Mouse (Mus musculus) MEL (cell line): ENCODE results near the gene Auts2. TPM values are rescaled to one million over a fixed set of nuclear protein-coding genes. Genes with fewer than 3 reads are reported as not detected.

Source experiments
- DNase-seq: peaks from one replicate; pipeline ENCODE4 v3.0.0; 2011; ENCODE audit warnings: low read depth, low spot score
- H3K27ac ChIP-seq: 2 replicates; pipeline ENCODE4 v1.5.1; 2012; ENCODE audit warnings: low read depth, mild to moderate bottlenecking, control low read depth, low read length, moderate library complexity; ENCODE audit not compliant: control insufficient read depth
- H3K27me3 ChIP-seq, 2 experiments: fragments of 150-350 bp in 1 of 2; sonication (generic) in 1 of 2; 2 replicates each; pipeline ENCODE4 v1.6.1; 2012; ENCODE audit warnings: low read length in 2 of 2, mild to moderate bottlenecking in 2 of 2, improper control_type of control experiment in 1 of 2, moderate library complexity in 1 of 2; ENCODE audit not compliant: insufficient read depth in 2 of 2, control insufficient read depth in 1 of 2
- H3K36me3 ChIP-seq, 2 experiments: 2 replicates each; pipeline ENCODE4 v1.6.1; 2012 to 2014; ENCODE audit warnings: low read length in 2 of 2, improper control_type of control experiment in 1 of 2, inconsistent platforms in 1 of 2, mild to moderate bottlenecking in 1 of 2; ENCODE audit not compliant: insufficient read depth in 2 of 2, control insufficient read depth in 1 of 2
- H3K4me1 ChIP-seq, 2 experiments: fragments of 150-350 bp in 1 of 2; sonication (generic) in 1 of 2; 2 replicates each; pipeline ENCODE4 v1.6.1; 2012; ENCODE audit warnings: low read length in 2 of 2, improper control_type of control experiment in 1 of 2, mild to moderate bottlenecking in 1 of 2; ENCODE audit not compliant: insufficient read depth in 2 of 2, control insufficient read depth in 1 of 2
- H3K4me3 ChIP-seq, 2 experiments: fragments of 150-350 bp in 1 of 2; sonication (generic) in 1 of 2; 2 replicates each; pipeline ENCODE4 v1.5.1; 2012; ENCODE audit warnings: low read depth in 2 of 2, low read length in 2 of 2, mild to moderate bottlenecking in 2 of 2, moderate library complexity in 2 of 2, control low read depth in 1 of 2, improper control_type of control experiment in 1 of 2; ENCODE audit not compliant: control insufficient read depth in 1 of 2, insufficient read depth in 1 of 2
- H3K79me2 ChIP-seq: 2 replicates; pipeline ENCODE4 v1.6.1; 2012; ENCODE audit warnings: mild to moderate bottlenecking, low read length, moderate library complexity; ENCODE audit not compliant: control insufficient read depth, poor library complexity, insufficient read depth
- H3K9ac ChIP-seq: 2 replicates; pipeline ENCODE4 v1.6.1; 2012; ENCODE audit warnings: low read depth, mild to moderate bottlenecking, control low read depth, low read length, moderate library complexity; ENCODE audit not compliant: control insufficient read depth, poor library complexity, severe bottlenecking
- H3K9me3 ChIP-seq: fragments of 150-350 bp; sonication (generic); replicated peaks from 2 replicates; pipeline ENCODE4 v1.6.1; 2012; ENCODE audit warnings: mild to moderate bottlenecking, low read length, improper control_type of control experiment, moderate library complexity; ENCODE audit not compliant: insufficient read depth
- BHLHE40 ChIP-seq: IDR thresholded peaks from 2 replicates; pipeline ENCODE4 v1.6.1; 2012; ENCODE audit warnings: low read depth, mild to moderate bottlenecking, inconsistent platforms, low read length, improper control_type of control experiment, borderline replicate concordance
- CHD1 ChIP-seq: IDR thresholded peaks from 2 replicates; pipeline ENCODE4 v1.6.1; 2012; ENCODE audit warnings: low read depth, mild to moderate bottlenecking, inconsistent platforms, low read length, improper control_type of control experiment
- CTCF ChIP-seq, 3 experiments: IDR thresholded peaks in 2 of 3; conservative IDR thresholded peaks in 1 of 3; 2 replicates each; pipeline ENCODE4 v1.5.1; 2011 to 2012; ENCODE audit warnings: low read length in 3 of 3, low read depth in 2 of 3, mild to moderate bottlenecking in 2 of 3, improper control_type of control experiment in 1 of 3, inconsistent platforms in 1 of 3, mixed read lengths in 1 of 3, moderate library complexity in 1 of 3; ENCODE audit not compliant: control insufficient read depth in 1 of 3, insufficient read depth in 1 of 3, poor library complexity in 1 of 3, severe bottlenecking in 1 of 3
- E2F4 ChIP-seq: IDR thresholded peaks from 2 replicates; pipeline ENCODE4 v1.6.1; 2011; ENCODE audit warnings: low read depth, low read length, improper control_type of control experiment, borderline replicate concordance
- ELF1 ChIP-seq: IDR thresholded peaks from 2 replicates; pipeline ENCODE4 v1.6.1; 2014; ENCODE audit warnings: low read depth, mild to moderate bottlenecking, inconsistent platforms, low read length, improper control_type of control experiment, moderate library complexity
- GABPA ChIP-seq: IDR thresholded peaks from 2 replicates; pipeline ENCODE4 v1.6.1; 2012; ENCODE audit warnings: low read depth, mild to moderate bottlenecking, inconsistent platforms, low read length, improper control_type of control experiment, moderate library complexity
- GATA1 ChIP-seq: IDR thresholded peaks from 2 replicates; pipeline ENCODE4 v1.6.1; 2011; ENCODE audit warnings: low read depth, low read length, improper control_type of control experiment
- JUND ChIP-seq: IDR thresholded peaks from 2 replicates; pipeline ENCODE4 v1.6.1; 2011; ENCODE audit warnings: low read depth, mild to moderate bottlenecking, improper control_type of control experiment, low read length
- KAT2A ChIP-seq: conservative IDR thresholded peaks from 2 replicates; pipeline ENCODE4 v1.6.1; 2012; ENCODE audit warnings: low read depth, low read length, improper control_type of control experiment, inconsistent platforms
- MAZ ChIP-seq: IDR thresholded peaks from 2 replicates; pipeline ENCODE4 v1.6.1; 2012; ENCODE audit warnings: low read depth, mild to moderate bottlenecking, inconsistent platforms, low read length, improper control_type of control experiment
- MYB ChIP-seq: IDR thresholded peaks from 2 replicates; pipeline ENCODE4 v1.6.1; 2011; ENCODE audit warnings: mild to moderate bottlenecking, low read depth, low read length, improper control_type of control experiment
- MYC ChIP-seq: IDR thresholded peaks from 2 replicates; pipeline ENCODE4 v1.6.1; 2011; ENCODE audit warnings: low read depth, mild to moderate bottlenecking, low read length, improper control_type of control experiment, moderate library complexity
- POLR2A ChIP-seq, 2 experiments: IDR thresholded peaks; 2 replicates each; pipeline ENCODE4 v1.6.1; 2011 to 2012; ENCODE audit warnings: low read length in 2 of 2, mild to moderate bottlenecking in 2 of 2, control low read depth in 1 of 2, improper control_type of control experiment in 1 of 2, low read depth in 1 of 2, moderate library complexity in 1 of 2; ENCODE audit not compliant: control insufficient read depth in 1 of 2, insufficient read depth in 1 of 2, poor library complexity in 1 of 2
- POLR2AphosphoS5 ChIP-seq: IDR thresholded peaks from 2 replicates; pipeline ENCODE4 v1.6.1; 2012; ENCODE audit warnings: low read depth, borderline replicate concordance, mild to moderate bottlenecking, inconsistent platforms, low read length, moderate library complexity, mixed read lengths
- RAD21 ChIP-seq: IDR thresholded peaks from 2 replicates; pipeline ENCODE4 v1.6.1; 2011; ENCODE audit warnings: mild to moderate bottlenecking, low read depth, low read length, improper control_type of control experiment
- RCOR1 ChIP-seq: IDR thresholded peaks from 2 replicates; pipeline ENCODE4 v1.6.1; 2012; ENCODE audit warnings: low read depth, mild to moderate bottlenecking, inconsistent platforms, low read length, improper control_type of control experiment
- SIN3A ChIP-seq: IDR thresholded peaks from 2 replicates; pipeline ENCODE4 v1.6.1; 2012; ENCODE audit warnings: low read length, improper control_type of control experiment, inconsistent platforms
- TCF12 ChIP-seq: IDR thresholded peaks from 2 replicates; pipeline ENCODE4 v1.6.1; 2014; ENCODE audit warnings: low read depth, mild to moderate bottlenecking, inconsistent platforms, low read length, improper control_type of control experiment, moderate library complexity
- UBTF ChIP-seq: IDR thresholded peaks from 2 replicates; pipeline ENCODE4 v1.6.1; 2012; ENCODE audit warnings: low read depth, mild to moderate bottlenecking, inconsistent platforms, low read length, improper control_type of control experiment, moderate library complexity, borderline replicate concordance; ENCODE audit not compliant: insufficient read depth
- USF2 ChIP-seq, 2 experiments: IDR thresholded peaks; 2 replicates each; pipeline ENCODE4 v1.6.1; 2011 to 2012; ENCODE audit warnings: improper control_type of control experiment in 2 of 2, low read length in 2 of 2, borderline replicate concordance in 1 of 2, inconsistent platforms in 1 of 2, low read depth in 1 of 2, mild to moderate bottlenecking in 1 of 2; ENCODE audit not compliant: insufficient read depth in 1 of 2
- ZC3H11A ChIP-seq: IDR thresholded peaks from 2 replicates; pipeline ENCODE4 v1.6.1; 2012; ENCODE audit warnings: low read depth, mild to moderate bottlenecking, inconsistent platforms, low read length, improper control_type of control experiment
- ZKSCAN1 ChIP-seq: IDR thresholded peaks from 2 replicates; pipeline ENCODE4 v1.6.1; 2012; ENCODE audit warnings: low read depth, mild to moderate bottlenecking, inconsistent platforms, low read length, improper control_type of control experiment, moderate library complexity
- polyA plus RNA-seq, 2 experiments: library from polyadenylated mRNA; stranded (reverse) in 1 of 2; unstranded in 1 of 2; fragments of >175 nt in 1 of 2; fragments of >200 nt in 1 of 2; gene quantifications; 2 replicates each; pipeline versions ENCODE4 v1.2.1 to v1.2.4; 2012; ENCODE audit warnings: low replicate concordance in 2 of 2, low read depth in 1 of 2; ENCODE audit not compliant: insufficient read length in 2 of 2, insufficient read depth in 1 of 2, missing spikeins in 1 of 2
- total RNA-seq: library from RNA; depleted of rRNA; stranded (reverse); fragments of 300-350 nt; gene quantifications from 2 replicates; pipeline ENCODE4 v1.2.3, GENCODE M21; 2012

The Auts2 gene
- total and polyA plus RNA-seq, 3 experiments, result not detected

DNA sequence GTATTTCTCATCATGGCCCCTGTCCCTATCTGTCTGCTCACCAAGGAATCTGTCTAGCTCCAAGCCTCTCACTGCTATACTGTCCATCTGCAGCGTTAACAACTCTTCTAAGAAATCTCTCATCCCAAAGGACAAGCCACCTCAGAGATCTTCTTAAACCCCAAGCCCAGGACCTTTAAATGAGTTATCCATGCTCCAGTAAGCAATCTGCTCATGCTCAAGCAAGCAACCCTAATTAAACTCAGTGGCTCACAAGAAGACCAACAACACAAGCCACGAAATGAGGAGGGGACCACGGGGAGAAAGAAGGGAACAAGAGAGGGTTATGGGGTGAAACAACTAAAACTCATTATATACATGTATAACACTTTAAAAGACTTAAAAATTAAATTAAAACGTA, 535.2 kb downstream of the Auts2 start:
- Histone ChIP-seq H3K27me3 (no peaks in the 10 kb centered on the region), H3K4me1 (no peaks in the 10 kb centered on the region), H3K79me2 (no peaks in the 10 kb centered on the region), H3K27ac (no peak overlapping the region), H3K9ac (no peak overlapping the region), H3K9me3 (no peaks in the 10 kb centered on the region), H3K36me3 (no peaks in the 10 kb centered on the region), H3K4me3 (no peak overlapping the region)
- DNase-seq, result no peak
- TF ChIP-seq UBTF (no peak), TCF12 (no peak), CHD1 (no peak), E2F4 (no peak), BHLHE40 (no peak), RAD21 (no peak), KAT2A (no peak), JUND (no peak), ELF1 (no peak)

DNA sequence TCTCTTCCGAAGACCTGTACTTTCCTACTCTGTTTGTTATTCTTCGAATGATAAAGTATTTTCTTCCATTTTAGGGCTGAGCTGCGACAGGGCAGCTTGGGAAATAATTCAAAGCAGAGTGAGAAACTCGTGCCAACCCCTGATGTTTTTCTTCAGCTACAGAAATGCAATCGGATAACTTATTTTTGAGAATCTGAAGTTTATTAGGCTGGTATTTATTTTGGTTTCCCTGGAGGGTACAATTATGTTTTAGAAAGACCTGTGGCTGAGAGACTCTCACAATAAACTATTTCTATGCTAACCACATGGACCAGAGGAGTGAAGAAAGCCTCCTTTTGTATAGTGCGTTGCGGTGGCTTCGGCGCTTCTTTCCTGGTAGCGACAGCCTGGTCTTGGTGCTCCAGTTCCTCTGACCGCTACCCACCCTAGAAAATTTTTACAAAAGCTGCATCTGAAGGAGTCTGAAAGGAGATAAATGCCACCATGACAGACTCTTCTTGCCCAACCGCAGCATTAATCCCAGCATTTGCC, 550.4 kb downstream of the Auts2 start:
- no peak for DNase-seq
- no peak for TF ChIP-seq SIN3A
- no peak for TF ChIP-seq RCOR1
- no peak for TF ChIP-seq CTCF (IDR thresholded peaks at IDR 0.05 in 2 of 3, conservative IDR thresholded peaks at IDR 0.05 in 1 of 3; ENCODE audit: control insufficient read depth in 1 of 3, insufficient read depth in 1 of 3, low read depth in 2 of 3, low read length in 3 of 3, poor library complexity in 1 of 3, severe bottlenecking in 1 of 3)
- TF ChIP-seq UBTF, result no peak
- no peak for TF ChIP-seq POLR2AphosphoS5
- TF ChIP-seq MAZ, result no peak
- no peak for TF ChIP-seq TCF12
- no peak for TF ChIP-seq USF2 (IDR thresholded peaks at IDR 0.05; ENCODE audit: borderline replicate concordance in 1 of 2, insufficient read depth in 1 of 2, low read depth in 1 of 2, low read length in 2 of 2)
- TF ChIP-seq GABPA, result no peak
- no peak for TF ChIP-seq ZKSCAN1
- TF ChIP-seq MYB, result no peak
- no peak for TF ChIP-seq GATA1
- no peak for TF ChIP-seq POLR2A (IDR thresholded peaks at IDR 0.05; ENCODE audit: control insufficient read depth in 1 of 2, insufficient read depth in 1 of 2, low read depth in 1 of 2, low read length in 2 of 2, poor library complexity in 1 of 2)
- no peak for TF ChIP-seq CHD1
- no peak for TF ChIP-seq ZC3H11A
- no peak for TF ChIP-seq MYC
- no peaks in the 10 kb centered on the region for H3K79me2 ChIP-seq
- H3K9me3 ChIP-seq, result no peaks in the 10 kb centered on the region
- H3K9ac ChIP-seq, result no peak overlapping the region
- H3K27ac ChIP-seq, result no peak overlapping the region
- no peaks in the 10 kb centered on the region for H3K4me1 ChIP-seq
- no peak overlapping the region for H3K4me3 ChIP-seq
- no peaks in the 10 kb centered on the region for H3K36me3 ChIP-seq
- H3K27me3 ChIP-seq, result no peaks in the 10 kb centered on the region
